Mouse (Mus musculus): ENCODE measurements around the gene Rad50.

DNA sequence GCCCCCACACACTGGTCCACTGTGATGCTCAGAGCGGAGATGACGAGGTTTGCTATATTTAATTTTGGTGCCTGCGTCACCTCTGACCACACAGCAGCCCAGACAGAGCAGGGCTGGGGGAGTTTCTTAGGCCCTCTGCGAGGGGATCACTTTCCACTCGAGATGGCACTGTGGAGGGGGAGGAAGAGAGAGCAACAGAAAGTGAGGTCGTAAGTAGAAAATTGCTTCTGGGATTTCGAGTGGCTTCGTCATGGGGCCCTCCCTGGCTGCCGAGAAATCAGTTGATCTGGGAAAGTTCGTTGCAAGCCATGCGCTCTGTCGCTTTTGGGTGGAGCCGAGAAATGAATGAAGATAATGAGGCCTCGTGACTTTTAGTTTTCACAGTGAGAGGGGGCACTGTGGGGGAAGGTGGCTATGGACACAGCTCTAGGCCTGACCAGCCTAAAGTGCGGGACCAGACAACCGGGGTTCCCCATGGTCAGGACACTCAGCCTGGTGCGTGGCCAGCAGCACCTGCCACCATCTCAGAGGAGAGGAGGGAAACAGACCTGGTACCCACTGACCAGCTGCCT is 80.2 kb downstream of the Rad50 start:
- TF ChIP-seq CTCF (IDR thresholded peaks at IDR 0.05; ENCODE audit: borderline replicate concordance, insufficient read depth, low read length) (no peak), POLR2A (IDR thresholded peaks at IDR 0.05; ENCODE audit: low read depth, low read length) (no peak)
